Mouse (Mus musculus) intestine, embryonic 16.5 days (tissue): ENCODE data around the gene Asna1. TPM values are rescaled to one million over a fixed set of nuclear protein-coding genes. Genes with fewer than 3 reads are reported as not detected.

Experiments
- ATAC-seq: fragments of 200-750 bp; cut with Nextera tagmentation; 2 replicates; pipeline ENCODE4 v1.8.0; 2017; ENCODE audit warnings: moderate TSS enrichment, moderate library complexity
- H3K27ac ChIP-seq: fragments of 300-500 bp; sonication (generic); 2 replicates; pipeline ENCODE4 v1.5.1; 2014; ENCODE audit warnings: mild to moderate bottlenecking, low read length
- H3K27me3 ChIP-seq: fragments of 300-500 bp; sonication (generic); replicated peaks from 2 replicates; pipeline ENCODE4 v1.6.1; 2014; ENCODE audit warnings: low read length, control low read depth, mixed read lengths; ENCODE audit not compliant: control insufficient read depth, insufficient read depth
- H3K36me3 ChIP-seq: fragments of 300-500 bp; sonication (generic); 2 replicates; pipeline ENCODE4 v1.6.1; 2014; ENCODE audit warnings: low read length, control low read depth; ENCODE audit not compliant: control insufficient read depth, insufficient read depth
- H3K4me1 ChIP-seq: fragments of 300-500 bp; sonication (generic); 2 replicates; pipeline ENCODE4 v1.6.1; 2014; ENCODE audit warnings: low read length, control low read depth, mixed read lengths; ENCODE audit not compliant: control insufficient read depth, insufficient read depth
- H3K4me2 ChIP-seq: fragments of 300-500 bp; sonication (generic); 2 replicates; pipeline ENCODE4 v1.6.1; 2014; ENCODE audit warnings: low read depth, low read length, control low read depth
- H3K4me3 ChIP-seq: fragments of 300-500 bp; sonication (generic); 2 replicates; pipeline ENCODE4 v1.5.1; 2014; ENCODE audit warnings: mild to moderate bottlenecking, low read length
- H3K9ac ChIP-seq: fragments of 300-500 bp; sonication (generic); 2 replicates; pipeline ENCODE4 v1.6.1; 2014; ENCODE audit warnings: low read depth, low read length
- H3K9me3 ChIP-seq: fragments of 300-500 bp; sonication (generic); 2 replicates; pipeline ENCODE4 v1.6.1; 2016; ENCODE audit warnings: low read length, control low read depth; ENCODE audit not compliant: control insufficient read depth
- WGBS: fragments of 180-500 bp; shearing (Covaris S2); extraction: QIAGEN DNeasy Blood & Tissue Kit; methylation state at CpG from one replicate; pipeline ENCODE4 v1.1.7; 2014; 5-methylcytosine and 5-hydroxymethylcytosine counted together
- polyA plus RNA-seq: library from polyadenylated mRNA; unstranded; fragments of >200 nt; fragmentation: Nextera tagmentation; extraction: Ambion mirVana; gene quantifications from 2 replicates; pipeline ENCODE4 v1.2.1, GENCODE M21; 2015

Asna1 gene
- polyA plus RNA-seq, 1 experiment from 2014 or later, result 144 TPM

DNA sequence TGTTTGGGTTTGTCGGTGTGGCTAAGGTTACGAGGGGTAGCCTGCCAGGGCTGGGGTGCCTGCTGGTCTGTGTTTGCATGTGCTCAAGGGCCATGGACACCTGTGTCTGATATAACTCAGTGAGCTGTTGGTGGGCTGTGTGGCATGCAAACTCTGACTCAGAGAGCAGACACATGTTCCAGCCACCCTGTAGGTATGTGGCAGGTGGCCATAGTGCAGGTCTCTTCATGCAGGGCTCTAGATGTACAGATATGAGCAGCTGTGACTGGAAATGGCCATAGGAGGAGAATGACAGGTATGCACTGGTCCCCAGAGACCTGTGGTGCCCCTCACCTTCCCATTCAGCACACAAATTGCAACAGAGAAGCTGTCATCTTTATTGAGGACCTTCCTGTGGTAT lies 42.1 kb upstream of the Asna1 start:
- Histone ChIP-seq H3K27me3 (no peaks in the 10 kb centered on the region), H3K27ac (no peak overlapping the region), H3K9ac (no peak overlapping the region), H3K4me1 (peaks cover 7% of the 10 kb centered on the region; the same call in 1 of the 2 replicates), H3K4me3 (no peak overlapping the region), H3K9me3 (no peaks in the 10 kb centered on the region), H3K4me2 (no peak overlapping the region), H3K36me3 (no peaks in the 10 kb centered on the region; the same call in 1 of the 2 replicates)
- 96% methylated on average over 2 of the region's 2 CpGs for WGBS
- no peak for ATAC-seq

DNA sequence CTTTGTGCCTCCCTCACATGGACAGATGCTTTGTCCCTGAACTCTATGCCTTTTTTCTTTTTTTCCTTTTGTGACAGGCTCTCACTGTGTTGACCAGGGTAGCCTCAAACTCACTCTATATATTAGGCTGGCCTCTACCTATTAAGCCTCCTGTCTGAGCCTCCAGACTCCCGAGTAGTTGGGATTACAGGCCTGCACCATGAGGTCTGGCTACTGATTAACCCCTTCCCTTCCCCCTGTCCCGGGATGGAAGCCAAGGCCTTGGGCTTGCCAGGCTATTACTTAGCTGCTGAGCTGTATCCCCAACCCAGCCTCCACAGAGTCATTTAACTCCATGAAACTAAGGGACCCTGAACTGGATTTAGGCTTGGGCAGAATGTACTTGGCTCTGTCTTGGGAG lies 40.1 kb upstream of the Asna1 start:
- H3K4me2 ChIP-seq, result no peak overlapping the region
- peak; percentile 62 for ATAC-seq
- 19% methylated on average over 2 of the region's 2 CpGs for WGBS

GRCm38 (mm10) chr8:85062603-85063002 lies 37.5 kb upstream of the Asna1 start:
- WGBS, result 91% methylated on average over 4 of the region's 4 CpGs
- no peaks in the 10 kb centered on the region for H3K27me3 ChIP-seq
- peaks cover 6% of the 10 kb centered on the region for H3K4me1 ChIP-seq
- H3K36me3 ChIP-seq, result no peaks in the 10 kb centered on the region; the same call in 1 of the 2 replicates
- no peak overlapping the region for H3K27ac ChIP-seq
- no peaks in the 10 kb centered on the region for H3K9me3 ChIP-seq
- no peak overlapping the region for H3K9ac ChIP-seq
- ATAC-seq, result no peak
- no peak overlapping the region for H3K4me3 ChIP-seq
- H3K4me2 ChIP-seq, result no peak overlapping the region

More for the DNA sequence above, 40.1 kb upstream of the Asna1 start:
- Histone ChIP-seq H3K9me3 (no peaks in the 10 kb centered on the region), H3K27me3 (no peaks in the 10 kb centered on the region), H3K27ac (peak overlapping the region; percentile 68), H3K36me3 (no peaks in the 10 kb centered on the region; the same call in 1 of the 2 replicates), H3K9ac (0 out of 2 replicates have a peak overlapping the region, but pooled peaks have one; percentile 45), H3K4me1 (peaks cover 6% of the 10 kb centered on the region), H3K4me3 (no peak overlapping the region)

DNA sequence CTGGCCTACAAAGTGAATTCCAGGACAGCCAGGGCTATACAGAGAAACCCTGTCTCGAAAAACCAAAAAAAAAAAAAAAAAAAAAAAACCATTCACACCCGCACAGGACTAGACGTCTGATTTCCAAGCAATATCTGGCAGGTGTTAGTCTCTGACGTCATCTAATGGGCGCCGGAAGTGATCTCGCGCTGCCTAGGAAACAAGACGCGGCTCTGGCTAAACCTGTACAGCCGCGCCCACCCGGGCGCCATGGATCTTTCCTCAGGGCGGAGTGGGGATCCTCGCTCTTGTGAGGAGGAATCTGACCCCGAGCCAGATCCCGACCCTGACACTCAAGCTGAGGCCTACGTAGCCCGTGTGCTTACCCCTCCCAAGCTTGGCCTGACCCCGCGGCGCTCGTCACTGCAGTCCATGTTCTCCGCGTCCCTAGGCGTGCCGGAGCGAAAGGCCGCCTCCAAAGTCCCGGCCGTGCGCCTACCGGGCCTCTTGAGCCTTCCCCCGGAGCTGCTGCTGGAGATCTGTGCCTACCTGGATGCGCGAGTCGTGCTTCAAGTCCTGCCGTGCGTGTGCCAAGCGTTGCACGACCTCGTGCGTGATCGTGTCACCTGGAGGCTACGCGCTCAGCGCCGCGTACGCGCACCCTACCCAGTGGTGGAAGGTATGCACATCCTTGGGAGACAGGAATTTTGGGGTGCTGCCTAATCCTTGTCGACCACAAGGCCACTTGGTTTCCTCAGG lies 35.0 kb upstream of the Asna1 start, which contains the start of gene Fbxw9:
TSS of gene Fbxw9 (plus strand) at position 177 of the 738 bp plus-strand sequence.
- under 1% methylated on average over 52 of the region's 53 CpGs for WGBS
- ATAC-seq, result peak; percentile 91
- Histone ChIP-seq H3K27ac (0 out of 2 replicates have a peak within 1 kb of the TSS, but pooled peaks have one; percentile 9), H3K9ac (peak within 1 kb of the TSS; percentile 74), H3K9me3 (no peaks in the 10 kb centered on the region), H3K36me3 (peaks cover 15% of the 10 kb centered on the region; the same call in 1 of the 2 replicates), H3K4me2 (peak within 1 kb of the TSS; percentile 94), H3K27me3 (no peaks in the 10 kb centered on the region), H3K4me3 (peak within 1 kb of the TSS; percentile 67), H3K4me1 (peaks cover 6% of the 10 kb centered on the region)

DNA sequence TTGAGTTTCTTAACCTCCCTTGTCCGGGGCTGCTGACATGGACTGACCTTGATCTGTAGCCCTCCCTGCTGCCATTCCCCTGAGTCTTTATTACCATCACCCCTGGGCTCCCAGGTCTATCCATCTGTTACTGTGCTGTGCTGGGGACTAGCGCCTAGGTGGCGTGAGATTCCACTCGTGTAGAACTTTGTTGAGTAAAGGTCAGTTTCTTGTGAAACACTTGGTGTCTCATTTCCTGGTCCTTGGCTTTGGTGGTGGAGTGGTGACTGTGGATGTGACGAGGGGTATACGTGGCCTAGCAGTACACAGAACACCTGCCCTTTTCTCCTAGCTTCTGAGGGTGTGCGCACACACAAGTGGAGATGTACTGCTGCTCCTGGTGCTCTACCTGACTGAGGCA lies 32.3 kb upstream of the Asna1 start:
- WGBS, result 76% methylated on average over 7 of the region's 7 CpGs
- no peak for ATAC-seq
- H3K27ac ChIP-seq, result no peak overlapping the region
- no peak overlapping the region for H3K9ac ChIP-seq
- peaks cover 6% of the 10 kb centered on the region for H3K4me1 ChIP-seq
- H3K27me3 ChIP-seq, result no peaks in the 10 kb centered on the region
- H3K36me3 ChIP-seq, result peaks cover 39% of the 10 kb centered on the region
- no peaks in the 10 kb centered on the region for H3K9me3 ChIP-seq
- no peak overlapping the region for H3K4me3 ChIP-seq
- H3K4me2 ChIP-seq, result no peak overlapping the region

DNA sequence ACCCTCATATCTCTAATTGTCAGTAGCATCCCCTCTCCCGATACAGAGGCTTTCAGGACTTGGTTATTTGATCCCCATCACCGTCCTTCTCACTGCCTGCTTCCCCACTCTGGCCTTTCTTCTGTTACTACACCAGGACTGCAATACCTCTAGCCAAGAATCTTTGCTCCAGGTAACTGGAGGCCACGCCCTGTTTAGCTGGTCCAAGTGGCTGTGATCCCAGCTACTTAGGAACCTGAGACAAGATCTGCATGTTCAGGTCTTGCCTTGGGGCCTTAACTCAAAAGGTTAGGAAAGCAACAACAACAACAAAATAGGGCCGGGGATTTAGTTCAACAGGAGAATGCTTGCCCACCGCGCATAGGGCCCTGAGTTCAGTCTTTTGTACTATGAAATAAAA lies 18.5 kb upstream of the Asna1 start:
- Histone ChIP-seq H3K36me3 (peaks cover 29% of the 10 kb centered on the region), H3K9me3 (no peaks in the 10 kb centered on the region), H3K9ac (no peak overlapping the region), H3K27ac (no peak overlapping the region), H3K27me3 (no peaks in the 10 kb centered on the region), H3K4me1 (peaks cover 4% of the 10 kb centered on the region), H3K4me2 (no peak overlapping the region), H3K4me3 (no peak overlapping the region)
- 89% methylated on average over 6 of the region's 6 CpGs for WGBS
- ATAC-seq, result no peak

- peaks cover 16% of the 10 kb centered on the region for H3K4me1 ChIP-seq
- under 1% methylated on average over 57 of the region's 57 CpGs for WGBS
- peak; percentile 29 for ATAC-seq
Measured at GRCm38 (mm10) chr8:85037681-85038531, 12.8 kb upstream of the Asna1 start.

DNA sequence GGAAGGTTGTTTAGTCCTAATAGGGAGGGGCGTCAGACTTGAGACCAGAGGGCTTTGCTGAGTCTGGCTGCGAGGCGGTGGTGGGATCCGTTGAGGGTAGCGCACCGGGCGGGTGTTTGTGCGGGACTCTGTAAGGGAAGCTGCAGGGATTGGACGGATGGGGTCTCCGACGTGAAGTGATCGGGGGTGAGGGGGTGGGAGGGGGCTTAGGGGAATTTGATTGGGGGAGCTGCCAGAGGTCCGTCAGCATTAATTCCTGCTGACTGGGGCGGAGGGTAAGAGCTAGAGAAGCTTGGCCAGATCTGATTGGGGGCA lies 12.2 kb upstream of the Asna1 start:
- WGBS, result 0% methylated on average over 14 of the region's 14 CpGs
- Histone ChIP-seq H3K27me3 (no peaks in the 10 kb centered on the region), H3K4me1 (peaks cover 16% of the 10 kb centered on the region)

More at GRCm38 (mm10) chr8:85037681-85038531, 12.8 kb upstream of the Asna1 start:
- H3K36me3 ChIP-seq, result peaks cover 8% of the 10 kb centered on the region
- peak overlapping the region; percentile 100 for H3K27ac ChIP-seq
- peak overlapping the region; percentile 88 for H3K4me2 ChIP-seq
- no peaks in the 10 kb centered on the region for H3K27me3 ChIP-seq
- H3K9me3 ChIP-seq, result no peaks in the 10 kb centered on the region
- H3K4me3 ChIP-seq, result peak overlapping the region; percentile 84
- peak overlapping the region; percentile 99 for H3K9ac ChIP-seq

DNA sequence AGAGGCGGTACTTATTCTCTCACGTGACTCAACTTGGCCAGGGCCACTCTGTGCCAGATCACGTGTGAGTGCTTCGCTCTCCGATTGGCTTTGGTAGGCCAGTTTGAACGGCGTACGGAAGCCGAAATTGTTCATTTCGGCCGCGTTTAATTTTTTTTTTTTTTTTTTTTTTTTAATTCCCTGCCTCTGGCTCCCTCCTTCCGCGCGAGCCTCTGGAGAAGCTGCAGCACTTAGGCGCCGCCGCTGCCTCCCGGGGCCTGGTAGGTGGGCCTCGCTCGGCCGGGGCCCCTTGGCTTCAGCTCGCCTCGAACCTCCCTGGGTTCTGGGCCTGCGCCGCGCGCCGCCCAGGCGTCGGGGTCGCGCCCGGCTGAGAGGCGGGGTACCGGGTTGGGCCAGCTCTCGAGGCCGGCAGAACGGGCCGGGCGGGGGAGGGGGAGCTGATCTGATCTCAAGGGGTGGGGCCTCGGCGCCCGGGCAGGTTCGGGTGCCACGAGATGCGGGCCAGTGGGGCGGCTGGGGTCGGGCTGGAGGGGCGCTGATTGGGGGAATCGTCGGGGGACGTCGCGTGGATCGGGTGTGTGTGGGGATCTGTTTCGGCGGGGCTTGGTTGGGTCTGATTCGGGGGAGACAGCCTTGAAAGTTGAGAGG lies 11.8 kb upstream of the Asna1 start, which contains the start of gene Tnpo2:
TSS of gene Tnpo2 (plus strand) at position 198 of the 648 bp plus-strand sequence.
- H3K9me3 ChIP-seq, result no peaks in the 10 kb centered on the region
- H3K9ac ChIP-seq, result peak within 1 kb of the TSS; percentile 99
- H3K27me3 ChIP-seq, result no peaks in the 10 kb centered on the region
- peaks cover 11% of the 10 kb centered on the region for H3K36me3 ChIP-seq
- WGBS, result under 1% methylated on average over 59 of the region's 59 CpGs
- peaks cover 16% of the 10 kb centered on the region for H3K4me1 ChIP-seq
- ATAC-seq, result peak; percentile 90
- peak within 1 kb of the TSS; percentile 100 for H3K27ac ChIP-seq
- peak within 1 kb of the TSS; percentile 88 for H3K4me2 ChIP-seq
- H3K4me3 ChIP-seq, result peak within 1 kb of the TSS; percentile 84

More for the DNA sequence above, 12.2 kb upstream of the Asna1 start:
- Histone ChIP-seq H3K4me3 (peak overlapping the region; percentile 84), H3K36me3 (peaks cover 8% of the 10 kb centered on the region), H3K9me3 (no peaks in the 10 kb centered on the region), H3K4me2 (peak overlapping the region; percentile 88), H3K27ac (peak overlapping the region; percentile 100), H3K9ac (peak overlapping the region; percentile 99)
- peak; percentile 37 for ATAC-seq
